Mouse (Mus musculus): Measurements from ENCODE around the gene Ppp2r2c. TPM values are rescaled to one million over a fixed set of nuclear protein-coding genes. Genes with fewer than 3 reads are reported as not detected.

Ppp2r2c gene
- polyA plus RNA-seq, 1 experiment from 2014 or later: 12.2 TPM

- Histone ChIP-seq H3K9me3 (no peaks in the 10 kb centered on the region), H3K4me2 (replicated peaks) (no peak overlapping the region), H3K27me3 (0 out of 2 replicates have a peak, but pooled peaks cover 3% of the 10 kb centered on the region), H3K36me3 (no peaks in the 10 kb centered on the region), H3K9ac (replicated peaks) (no peak overlapping the region), H3K4me1 (replicated peaks) (0 out of 2 replicates have a peak, but pooled peaks cover 7% of the 10 kb centered on the region), H3K4me3 (replicated peaks) (no peak overlapping the region), H3K27ac (no peak overlapping the region)
- 64% methylated on average over 1 of the region's 1 CpGs for WGBS
- no peak for ATAC-seq
Observed at GRCm38 (mm10) chr5:36841701-36842100, 26.6 kb upstream of the Ppp2r2c start.

- 77% methylated on average over 10 of the region's 10 CpGs for WGBS
- Histone ChIP-seq H3K27ac (peak overlapping the region; percentile 25; the same call in 1 of the 2 replicates), H3K9ac (replicated peaks) (no peak overlapping the region), H3K9me3 (no peaks in the 10 kb centered on the region), H3K4me1 (replicated peaks) (0 out of 2 replicates have a peak, but pooled peaks cover 7% of the 10 kb centered on the region), H3K4me2 (replicated peaks) (no peak overlapping the region), H3K4me3 (replicated peaks) (no peak overlapping the region), H3K27me3 (no peaks in the 10 kb centered on the region), H3K36me3 (no peaks in the 10 kb centered on the region)
- ATAC-seq: peak; percentile 11; the same call in 1 of the 2 replicates
Observed at GRCm38 (mm10) chr5:36844490-36844889, 23.8 kb upstream of the Ppp2r2c start.

- no peak overlapping the region for H3K27ac ChIP-seq
- peaks cover 8% of the 10 kb centered on the region; the same call in 1 of the 2 replicates for H3K4me1 ChIP-seq (replicated peaks)
- 43% methylated on average over 4 of the region's 4 CpGs for WGBS
- no peak for ATAC-seq
- H3K4me3 ChIP-seq (replicated peaks): no peak overlapping the region
- no peaks in the 10 kb centered on the region for H3K36me3 ChIP-seq
- no peaks in the 10 kb centered on the region for H3K27me3 ChIP-seq
- H3K9ac ChIP-seq (replicated peaks): no peak overlapping the region
- no peak overlapping the region for H3K4me2 ChIP-seq (replicated peaks)
- H3K9me3 ChIP-seq: no peaks in the 10 kb centered on the region
Observed at GRCm38 (mm10) chr5:36851572-36851971, 16.7 kb upstream of the Ppp2r2c start.

- Histone ChIP-seq H3K9me3 (no peaks in the 10 kb centered on the region), H3K4me2 (replicated peaks) (no peak overlapping the region), H3K27me3 (no peaks in the 10 kb centered on the region), H3K9ac (replicated peaks) (no peak overlapping the region), H3K4me3 (replicated peaks) (no peak overlapping the region), H3K4me1 (replicated peaks) (peaks cover 8% of the 10 kb centered on the region; the same call in 1 of the 2 replicates), H3K36me3 (no peaks in the 10 kb centered on the region), H3K27ac (no peak overlapping the region)
- 61% methylated on average over 3 of the region's 3 CpGs for WGBS
- ATAC-seq: no peak
Observed at GRCm38 (mm10) chr5:36855180-36855579, 13.1 kb upstream of the Ppp2r2c start.

GRCm38 (mm10) chr5:36856529-36856928 is 11.8 kb upstream of the Ppp2r2c start:
- 92% methylated on average over 7 of the region's 7 CpGs for WGBS
- no peak for ATAC-seq

GRCm38 (mm10) chr5:36857546-36857945 is 10.8 kb upstream of the Ppp2r2c start:
- H3K27ac ChIP-seq: no peak overlapping the region
- H3K9ac ChIP-seq (replicated peaks): no peak overlapping the region
- no peak overlapping the region for H3K4me3 ChIP-seq (replicated peaks)
- no peak overlapping the region for H3K4me2 ChIP-seq (replicated peaks)
- no peaks in the 10 kb centered on the region for H3K27me3 ChIP-seq
- no peaks in the 10 kb centered on the region for H3K9me3 ChIP-seq
- H3K4me1 ChIP-seq (replicated peaks): no peaks in the 10 kb centered on the region
- WGBS: 73% methylated on average over 5 of the region's 5 CpGs
- no peaks in the 10 kb centered on the region for H3K36me3 ChIP-seq
- ATAC-seq: no peak

More at GRCm38 (mm10) chr5:36856529-36856928, 11.8 kb upstream of the Ppp2r2c start:
- no peaks in the 10 kb centered on the region for H3K27me3 ChIP-seq
- H3K4me3 ChIP-seq (replicated peaks): no peak overlapping the region
- no peaks in the 10 kb centered on the region for H3K9me3 ChIP-seq
- H3K36me3 ChIP-seq: no peaks in the 10 kb centered on the region
- no peak overlapping the region for H3K27ac ChIP-seq
- peaks cover 7% of the 10 kb centered on the region; the same call in 1 of the 2 replicates for H3K4me1 ChIP-seq (replicated peaks)
- no peak overlapping the region for H3K9ac ChIP-seq (replicated peaks)
- no peak overlapping the region for H3K4me2 ChIP-seq (replicated peaks)

GRCm38 (mm10) chr5:36861084-36861483 is 7.2 kb upstream of the Ppp2r2c start:
- H3K27ac ChIP-seq: no peak overlapping the region

GRCm38 (mm10) chr5:36866701-36867250 is 1.5 kb upstream of the Ppp2r2c start:
- H3K27ac ChIP-seq: no peak overlapping the region
- no peak overlapping the region for H3K9ac ChIP-seq (replicated peaks)
- H3K9me3 ChIP-seq: 0 out of 2 replicates have a peak, but pooled peaks cover 3% of the 10 kb centered on the region
- H3K4me3 ChIP-seq (replicated peaks): no peak overlapping the region
- peaks cover 23% of the 10 kb centered on the region; the same call in 1 of the 2 replicates for H3K4me1 ChIP-seq (replicated peaks)
- H3K4me2 ChIP-seq (replicated peaks): no peak overlapping the region
- no peaks in the 10 kb centered on the region for H3K36me3 ChIP-seq
- WGBS: 63% methylated on average over 7 of the region's 7 CpGs
- H3K27me3 ChIP-seq: peaks cover 87% of the 10 kb centered on the region
- ATAC-seq: no peak

More at GRCm38 (mm10) chr5:36861084-36861483, 7.2 kb upstream of the Ppp2r2c start:
- Histone ChIP-seq H3K9me3 (no peaks in the 10 kb centered on the region), H3K4me2 (replicated peaks) (no peak overlapping the region), H3K4me3 (replicated peaks) (no peak overlapping the region), H3K36me3 (no peaks in the 10 kb centered on the region), H3K27me3 (peaks cover 30% of the 10 kb centered on the region), H3K4me1 (replicated peaks) (no peaks in the 10 kb centered on the region), H3K9ac (replicated peaks) (no peak overlapping the region)
- WGBS: 94% methylated on average over 2 of the region's 2 CpGs
- ATAC-seq: no peak

GRCm38 (mm10) chr5:36867561-36867960 is 752 bp upstream of the Ppp2r2c start:
- no peak overlapping the region for H3K9ac ChIP-seq (replicated peaks)
- peaks cover 23% of the 10 kb centered on the region; the same call in 1 of the 2 replicates for H3K4me1 ChIP-seq (replicated peaks)
- peak; percentile 25; the same call in 1 of the 2 replicates for ATAC-seq
- peaks cover 94% of the 10 kb centered on the region for H3K27me3 ChIP-seq
- H3K9me3 ChIP-seq: 0 out of 2 replicates have a peak, but pooled peaks cover 4% of the 10 kb centered on the region
- peak overlapping the region; percentile 63 for H3K4me2 ChIP-seq (replicated peaks)
- no peaks in the 10 kb centered on the region for H3K36me3 ChIP-seq
- H3K27ac ChIP-seq: no peak overlapping the region
- 8% methylated on average over 6 of the region's 6 CpGs for WGBS
- H3K4me3 ChIP-seq (replicated peaks): peak overlapping the region; percentile 56

- Histone ChIP-seq H3K27me3 (peaks cover 97% of the 10 kb centered on the region), H3K9ac (replicated peaks) (peak overlapping the region; percentile 72), H3K4me2 (replicated peaks) (peak overlapping the region; percentile 63), H3K27ac (peak overlapping the region; percentile 20), H3K36me3 (no peaks in the 10 kb centered on the region), H3K4me1 (replicated peaks) (peaks cover 23% of the 10 kb centered on the region; the same call in 1 of the 2 replicates), H3K9me3 (0 out of 2 replicates have a peak, but pooled peaks cover 4% of the 10 kb centered on the region), H3K4me3 (replicated peaks) (peak overlapping the region; percentile 56)
- 0% methylated on average over 7 of the region's 7 CpGs for WGBS
- peak; percentile 18; the same call in 1 of the 2 replicates for ATAC-seq
Observed at GRCm38 (mm10) chr5:36869186-36869577, 869 bp downstream of the Ppp2r2c start.

- Histone ChIP-seq H3K27ac (peak overlapping the region; percentile 20), H3K9me3 (0 out of 2 replicates have a peak, but pooled peaks cover 4% of the 10 kb centered on the region), H3K4me3 (replicated peaks) (peak overlapping the region; percentile 56), H3K4me2 (replicated peaks) (peak overlapping the region; percentile 63), H3K36me3 (no peaks in the 10 kb centered on the region), H3K9ac (replicated peaks) (peak overlapping the region; percentile 72), H3K27me3 (peaks cover 97% of the 10 kb centered on the region), H3K4me1 (replicated peaks) (peaks cover 23% of the 10 kb centered on the region; the same call in 1 of the 2 replicates)
- peak; percentile 65 for ATAC-seq
- WGBS: under 1% methylated on average over 54 of the region's 56 CpGs
Observed at GRCm38 (mm10) chr5:36869578-36870236, 1.4 kb downstream of the Ppp2r2c start.

GRCm38 (mm10) chr5:36870916-36871315 is 2.6 kb downstream of the Ppp2r2c start:
- H3K9me3 ChIP-seq: 0 out of 2 replicates have a peak, but pooled peaks cover 4% of the 10 kb centered on the region
- H3K9ac ChIP-seq (replicated peaks): no peak overlapping the region
- peaks cover 23% of the 10 kb centered on the region; the same call in 1 of the 2 replicates for H3K4me1 ChIP-seq (replicated peaks)
- H3K27ac ChIP-seq: no peak overlapping the region
- whole genome bisulfite sequencing: 89% methylated on average over 6 of the region's 6 CpGs
- H3K4me2 ChIP-seq (replicated peaks): no peak overlapping the region; the same call in 1 of the 2 replicates
- H3K36me3 ChIP-seq: no peaks in the 10 kb centered on the region
- no peak overlapping the region for H3K4me3 ChIP-seq (replicated peaks)
- H3K27me3 ChIP-seq: peaks cover 85% of the 10 kb centered on the region
- no peak for ATAC-seq

Data from midbrain, embryonic 13.5 days (tissue).